Mouse (Mus musculus) c-Kit-negative CD71-positive TER-119-positive erythroid progenitor cells, embryonic 14.5 days (primary cell): Measurements from ENCODE around the gene Sos1.
A peak's percentile ranks its signal among the peaks of the same experiment; 100 is the strongest.

ENCODE experiments used
- DNase-seq: peaks from one replicate; pipeline ENCODE4 v3.0.0-alpha.2; 2013; ENCODE audit warnings: low read depth, low spot score

The Sos1 gene

DNA sequence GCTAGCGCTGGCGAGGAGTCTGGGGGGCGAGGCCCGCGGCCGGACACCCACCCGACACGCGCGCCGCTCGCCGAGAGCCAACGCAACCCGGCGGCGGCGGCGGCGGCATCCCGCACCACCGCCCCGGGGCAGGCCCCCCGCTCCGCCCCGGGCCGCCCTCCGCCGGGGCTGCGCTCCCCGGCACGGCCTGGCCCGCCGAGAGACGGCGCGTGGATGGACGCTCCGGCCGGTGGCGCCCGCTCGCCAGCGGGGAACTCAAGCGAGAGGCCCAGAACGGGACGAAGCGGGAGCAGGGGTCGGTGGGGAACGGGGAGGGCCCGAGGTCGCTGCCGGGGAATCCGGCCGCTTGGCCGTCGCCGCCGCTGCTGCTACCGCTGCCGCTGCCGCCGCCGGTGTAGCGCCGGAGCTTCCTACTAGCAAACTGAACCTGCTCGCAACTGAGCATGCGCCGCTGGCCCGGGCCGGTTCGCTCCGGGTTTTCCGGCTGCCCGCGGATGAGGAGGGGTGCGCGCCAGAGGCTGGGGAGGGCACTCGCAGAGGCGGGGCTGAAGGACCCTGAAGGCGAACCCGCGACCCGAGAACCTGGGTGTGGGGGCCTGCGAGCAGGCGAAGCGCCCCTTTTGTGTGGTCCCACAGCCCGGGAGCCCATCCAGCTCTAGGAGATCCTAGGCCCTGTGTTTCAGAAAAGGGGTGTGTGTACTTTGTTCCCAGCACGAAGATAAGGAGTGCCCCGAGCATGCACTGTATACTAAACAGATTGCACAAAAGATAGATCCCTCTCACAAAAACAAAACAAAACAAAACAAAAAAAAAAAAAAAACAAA lies at the start of gene Sos1:
Gene Sos1 (minus strand): TSS at position 423 of the 824 bp plus-strand sequence.
- DNase-seq: peak; percentile 76

DNA sequence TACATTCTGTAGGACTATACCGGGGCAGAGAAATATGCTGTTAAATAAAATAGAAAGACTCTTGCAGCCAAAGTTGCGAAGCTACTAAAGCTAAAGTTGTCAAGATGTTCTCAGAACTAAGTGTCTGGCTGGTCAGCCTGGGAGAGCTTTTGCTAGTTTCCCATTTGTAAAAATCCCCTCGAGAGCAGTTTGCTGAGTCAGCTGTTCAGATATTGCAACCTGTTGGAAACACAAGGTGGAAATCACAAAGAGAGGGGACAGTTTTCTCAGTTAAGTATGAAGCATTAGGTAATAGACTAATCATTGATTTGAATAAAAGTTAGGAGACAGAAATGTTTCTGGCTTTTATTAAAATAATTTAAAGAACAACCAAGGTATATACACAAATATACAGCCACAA lies 43.0 kb upstream of the Sos1 start:
- no peak for DNase-seq

DNA sequence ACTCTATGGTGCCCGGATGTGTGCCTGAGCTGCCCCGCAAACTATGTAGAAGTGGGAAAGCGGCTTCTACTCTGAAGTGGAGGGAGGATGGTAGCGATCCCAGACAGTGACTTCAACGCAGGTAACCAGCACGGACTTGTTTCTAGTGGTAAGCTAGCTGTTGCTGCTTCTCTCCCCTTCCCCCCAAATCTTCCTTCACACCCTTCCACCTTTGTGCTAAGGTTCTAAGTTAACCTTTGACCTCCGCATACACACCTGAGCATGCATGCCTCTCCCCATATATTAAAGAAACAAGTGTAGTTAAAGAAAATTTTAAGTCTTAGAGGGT lies 41.9 kb upstream of the Sos1 start:
- no peak for DNase-seq

DNA sequence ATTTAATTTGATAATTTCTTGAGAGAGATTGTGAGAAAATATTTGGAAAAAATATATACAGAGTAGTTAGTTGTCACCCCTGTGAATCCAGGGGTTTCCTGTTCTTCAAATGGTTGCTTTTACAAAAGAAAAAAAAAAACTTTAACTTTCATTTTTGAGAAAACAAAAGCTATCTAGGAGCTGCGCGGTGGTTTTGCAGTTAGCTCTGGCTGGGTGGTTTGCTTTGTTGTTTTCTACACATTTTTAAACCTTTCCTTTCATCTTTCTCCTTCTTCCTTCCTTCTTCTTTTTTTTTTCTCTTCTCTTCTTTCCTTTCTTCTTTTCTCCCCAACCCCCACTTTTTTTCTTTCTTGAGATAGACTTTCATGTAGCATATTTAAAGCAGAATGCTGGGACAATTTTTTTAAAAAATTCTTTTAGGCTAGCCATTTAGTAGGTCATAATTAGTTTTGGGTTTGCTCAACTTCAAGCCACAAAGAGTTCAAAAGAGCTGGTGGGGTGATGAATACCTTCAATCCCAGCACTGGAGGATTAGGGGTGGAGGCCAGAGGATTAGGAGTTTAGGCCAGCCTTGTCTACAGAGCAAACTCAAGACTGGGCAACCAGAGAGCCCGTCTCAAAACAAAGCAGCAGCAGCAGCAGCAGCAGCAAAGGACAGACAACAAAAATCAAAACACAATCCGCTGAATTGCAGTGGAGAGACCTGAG lies 41.4 kb upstream of the Sos1 start:
- DNase-seq: no peak

DNA sequence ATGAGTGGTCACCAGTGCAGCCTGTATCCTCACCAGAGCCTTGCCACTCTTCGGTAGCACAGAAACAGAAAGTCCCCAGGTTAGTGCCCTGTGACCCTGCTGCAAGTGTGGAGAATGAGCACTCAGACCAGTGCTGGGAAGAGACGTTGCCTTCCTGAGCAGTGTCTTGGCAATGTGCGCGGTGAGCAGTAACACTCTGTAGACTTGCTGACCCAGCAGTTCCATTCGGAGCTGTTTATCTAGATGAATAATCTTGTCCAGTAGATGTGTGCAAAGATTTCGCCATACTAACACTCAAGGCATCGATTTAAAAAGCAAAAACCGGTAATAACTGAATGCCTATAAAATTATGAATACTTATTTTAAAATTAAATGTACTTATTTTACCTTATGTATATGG lies 40.3 kb upstream of the Sos1 start:
- DNase-seq: no peak

DNA sequence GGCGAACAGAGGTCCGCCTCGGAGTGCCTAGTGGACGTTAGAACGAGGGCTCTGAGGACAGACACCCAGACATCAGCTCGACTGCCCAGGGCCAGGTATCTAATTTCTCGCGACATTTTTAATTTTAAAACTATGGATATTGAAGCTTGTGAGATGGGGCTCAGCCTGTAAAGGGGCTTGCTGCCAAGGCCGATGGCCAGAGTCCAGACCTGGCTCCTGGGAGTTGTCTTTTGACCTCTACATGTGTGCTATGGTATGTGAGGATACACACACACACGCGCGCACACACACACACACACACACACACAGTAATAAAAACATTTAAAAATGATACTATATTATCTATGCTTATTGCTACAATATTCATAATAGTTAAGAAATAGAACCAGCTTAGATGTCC lies 38.6 kb upstream of the Sos1 start:
- no peak for DNase-seq

DNA sequence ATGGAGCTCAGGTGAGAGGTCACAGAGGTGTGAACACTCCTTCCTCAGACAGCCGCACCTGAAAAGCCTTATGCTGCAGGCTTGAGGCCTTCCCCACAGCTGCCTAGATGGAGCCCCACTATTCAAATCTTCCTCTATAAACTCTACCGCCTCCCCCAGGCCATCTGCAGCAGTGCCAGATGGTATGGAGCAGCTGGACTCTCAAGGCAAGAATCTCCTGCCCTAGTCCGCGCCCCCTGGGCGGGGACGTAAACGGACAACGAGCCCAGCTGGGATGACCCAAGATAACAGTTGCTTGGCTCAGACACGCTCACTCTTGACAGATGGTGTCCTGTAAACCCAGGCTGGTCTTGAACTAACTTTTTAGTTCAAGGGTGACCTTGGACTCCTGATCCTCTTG lies 37.0 kb upstream of the Sos1 start:
- DNase-seq: no peak

DNA sequence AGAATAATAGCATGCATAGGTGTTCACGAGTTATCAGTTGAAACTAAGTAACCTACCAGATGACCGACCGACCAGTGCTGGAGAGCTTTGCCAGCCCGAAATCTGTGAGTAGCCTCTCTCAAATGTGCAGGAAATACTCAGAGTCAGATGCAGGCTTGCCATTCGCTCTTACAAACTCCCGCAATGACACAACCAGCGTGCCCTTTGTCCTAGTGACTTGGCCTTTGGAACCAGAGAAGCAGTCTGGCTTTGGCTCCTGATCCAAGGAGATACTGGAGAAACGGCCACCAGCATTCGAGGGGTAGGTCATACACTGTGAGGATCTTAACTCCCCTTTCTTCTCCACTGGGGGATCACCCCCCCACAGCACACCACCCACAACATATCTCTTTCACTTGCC lies 35.7 kb upstream of the Sos1 start:
- DNase-seq: no peak

DNA sequence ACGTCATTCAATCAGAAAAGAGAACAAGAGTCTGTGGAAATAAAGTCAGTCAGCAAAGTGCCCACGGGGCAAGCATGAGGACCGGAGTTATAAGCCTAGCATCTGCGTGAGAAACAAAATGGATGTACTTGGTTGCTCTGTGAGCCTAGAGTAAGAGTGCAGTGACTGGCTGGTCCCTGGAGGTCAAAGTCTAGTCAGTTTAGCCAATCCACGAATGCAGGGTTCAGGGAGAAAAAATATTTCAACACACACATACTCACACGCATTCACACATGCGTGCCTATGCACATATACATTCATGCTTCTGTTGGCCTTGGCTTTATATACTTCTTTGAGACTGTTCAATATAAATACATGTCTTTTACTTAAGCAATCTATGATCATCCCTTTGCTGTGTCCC lies 35.3 kb upstream of the Sos1 start:
- no peak for DNase-seq

DNA sequence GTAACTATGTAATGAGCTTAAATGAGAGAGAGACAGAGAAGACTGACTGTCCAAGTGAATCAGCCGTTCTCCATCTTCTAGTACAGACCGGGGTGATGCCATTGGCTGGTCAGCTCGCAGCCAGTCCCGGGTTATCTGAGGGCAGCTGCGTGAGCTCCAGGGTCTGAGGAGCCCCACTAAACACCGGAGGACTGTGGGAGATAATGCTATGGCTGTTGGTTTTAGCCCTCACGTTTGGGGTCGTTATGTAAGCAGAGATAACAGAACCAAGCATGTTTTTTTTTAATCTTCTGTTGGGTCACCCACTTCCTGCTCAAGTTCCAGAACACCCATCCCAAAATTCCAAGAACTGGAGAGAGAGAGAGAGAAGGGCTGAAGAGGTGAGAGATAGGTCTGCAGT lies 33.5 kb upstream of the Sos1 start:
- DNase-seq: no peak

DNA sequence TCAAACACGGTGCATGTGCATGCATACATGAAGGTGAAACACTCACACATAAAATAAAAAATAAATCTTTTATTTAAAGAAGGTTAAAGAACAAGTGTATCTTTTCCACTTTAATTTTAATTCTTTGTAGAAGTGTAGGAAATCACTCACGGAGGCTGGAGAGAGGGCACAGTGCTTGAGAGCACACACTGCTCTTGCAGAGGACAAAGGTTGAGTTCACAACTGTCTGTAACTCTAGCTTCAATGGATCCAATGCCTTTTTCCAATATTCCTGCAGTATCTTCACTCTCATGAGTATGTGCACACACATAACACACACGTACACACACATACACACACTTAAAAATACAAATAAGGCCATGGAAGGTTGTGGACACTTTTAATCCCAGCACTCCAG lies 30.2 kb upstream of the Sos1 start:
- no peak for DNase-seq

DNA sequence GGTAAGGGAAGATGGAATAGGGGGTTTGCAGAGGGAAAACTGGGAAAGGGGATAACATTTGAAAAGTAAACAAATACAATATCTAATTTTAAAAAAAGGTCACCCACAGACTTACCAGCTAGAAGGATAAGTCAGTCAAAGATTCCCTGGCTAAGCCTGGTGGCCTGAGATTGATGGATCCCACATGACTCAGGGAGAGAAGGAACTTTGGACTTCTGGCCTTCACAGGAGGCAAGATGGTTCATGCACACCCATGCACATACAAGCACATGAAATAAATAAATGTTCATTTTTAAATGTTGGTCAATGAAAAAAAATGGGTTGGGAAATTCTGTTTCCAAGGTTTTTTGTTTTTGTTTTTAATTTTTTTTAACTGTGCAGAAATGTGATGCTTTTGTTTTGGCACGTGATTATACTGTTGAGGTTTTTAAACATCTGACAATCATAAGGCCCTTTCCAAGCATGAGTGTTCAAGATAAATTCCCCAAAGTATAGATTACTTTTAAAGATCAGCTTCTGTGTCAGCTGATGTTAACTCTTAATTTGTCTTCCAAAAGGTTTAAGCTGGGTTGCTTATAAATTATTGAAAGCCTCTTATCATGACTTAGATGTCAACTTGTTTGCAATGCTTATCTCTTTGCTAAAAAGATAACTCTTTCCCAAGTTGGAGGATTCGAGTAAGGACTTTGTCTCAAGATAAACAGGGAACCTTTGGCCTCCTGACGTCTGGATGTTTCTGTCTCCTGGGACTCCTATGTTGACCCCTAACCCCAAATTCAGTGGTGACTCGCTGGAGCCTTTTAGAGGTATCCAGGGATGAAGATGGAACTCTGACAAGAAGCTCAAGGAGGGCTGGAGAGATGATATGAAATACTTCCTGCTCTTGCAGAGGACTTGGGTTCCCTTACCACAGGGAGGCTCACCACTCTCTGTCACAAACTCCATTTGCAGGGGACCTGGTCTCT lies 29.5 kb upstream of the Sos1 start:
- DNase-seq: no peak

DNA sequence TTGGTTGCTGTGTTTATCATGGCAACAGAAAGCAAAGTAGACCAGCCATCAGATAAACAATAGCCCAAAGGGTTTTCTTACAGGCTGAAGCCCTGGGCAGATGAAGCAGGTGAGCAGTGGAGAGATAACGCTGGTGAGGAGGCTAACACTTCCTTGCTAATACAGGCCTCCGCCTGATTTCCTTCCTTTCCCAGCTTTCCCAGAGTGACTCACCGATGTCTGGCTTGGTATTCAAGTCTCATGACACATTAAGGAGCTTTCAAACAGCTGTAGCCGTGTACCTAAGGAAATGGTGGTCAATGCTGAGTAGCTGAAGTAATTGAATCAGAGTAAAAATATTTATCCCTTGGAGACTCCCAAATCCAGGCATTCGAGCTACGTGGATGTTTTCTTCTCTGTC lies 25.5 kb upstream of the Sos1 start:
- no peak for DNase-seq

DNA sequence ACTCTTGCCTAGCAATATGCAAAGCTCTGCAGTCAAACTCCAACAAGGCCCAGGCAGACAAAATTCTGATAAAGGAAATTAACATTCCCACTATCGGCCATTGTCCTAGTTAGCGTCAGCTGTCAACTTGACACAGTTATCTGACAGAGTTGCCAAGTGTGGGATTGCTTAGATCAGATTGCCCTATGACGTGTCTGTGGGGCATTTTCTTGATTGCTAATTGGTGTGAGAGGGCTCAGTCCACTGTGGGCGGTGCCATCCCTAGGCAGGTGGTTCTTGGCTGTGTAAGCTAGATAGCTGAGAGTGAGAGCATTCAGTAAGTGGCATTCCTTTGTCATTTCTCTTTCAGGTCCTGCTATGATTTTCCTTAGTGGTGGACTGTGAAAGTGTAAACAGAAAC lies 25.1 kb upstream of the Sos1 start:
- no peak for DNase-seq

DNA sequence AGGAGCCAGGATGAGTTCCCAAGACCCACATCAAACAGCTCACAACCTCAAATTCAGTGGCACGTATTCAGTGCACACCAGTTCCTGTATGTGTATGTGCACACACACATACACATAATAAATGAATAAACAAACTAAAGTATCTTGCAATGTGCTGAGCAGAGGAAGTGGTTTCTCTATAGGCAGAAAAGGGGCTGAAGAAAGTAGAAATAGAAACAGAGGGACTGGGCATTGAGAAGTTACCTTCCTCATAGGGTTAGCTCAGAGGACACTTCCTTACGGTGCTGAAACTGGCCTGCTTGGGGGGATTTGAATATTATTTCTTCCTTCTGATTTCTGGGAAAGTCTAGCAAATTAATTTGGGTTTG lies 21.5 kb upstream of the Sos1 start:
- DNase-seq: no peak

DNA sequence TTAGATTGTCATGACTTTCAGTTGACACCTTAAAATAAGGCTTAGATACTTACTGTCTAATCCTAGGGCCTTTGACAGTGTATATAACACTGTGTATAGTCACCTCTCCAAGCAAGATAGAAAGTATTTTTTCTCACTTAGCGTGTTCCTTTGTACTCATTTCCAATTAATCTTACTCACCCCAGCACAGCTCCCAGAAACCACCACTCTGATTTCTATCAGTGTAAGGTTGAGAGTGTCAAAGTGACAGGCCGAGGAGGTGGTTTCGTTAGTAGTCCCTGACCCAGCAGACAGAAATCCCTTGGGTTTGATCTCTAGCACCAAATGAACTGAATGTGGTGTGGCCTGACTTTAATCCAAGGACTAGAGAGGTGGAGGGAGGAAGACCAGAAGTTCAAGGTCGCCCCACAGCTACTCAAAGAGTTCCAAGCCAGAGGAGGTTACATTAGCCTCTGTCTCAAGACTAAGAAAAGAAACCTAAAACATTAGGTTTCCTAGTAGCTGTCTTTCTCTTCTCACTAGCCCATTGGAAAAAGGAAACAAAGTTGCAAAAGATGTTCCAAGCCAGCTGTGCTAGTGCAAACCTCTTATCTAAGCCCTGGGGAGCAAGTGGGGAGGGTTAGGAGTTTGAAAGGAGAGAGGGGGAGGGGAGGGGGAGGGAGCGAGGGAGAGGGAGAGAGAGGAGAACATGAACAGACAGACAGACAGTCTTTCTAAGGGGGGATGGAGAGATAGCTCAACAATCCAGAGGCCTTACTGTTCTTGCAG lies 21.0 kb upstream of the Sos1 start:
- DNase-seq: no peak

DNA sequence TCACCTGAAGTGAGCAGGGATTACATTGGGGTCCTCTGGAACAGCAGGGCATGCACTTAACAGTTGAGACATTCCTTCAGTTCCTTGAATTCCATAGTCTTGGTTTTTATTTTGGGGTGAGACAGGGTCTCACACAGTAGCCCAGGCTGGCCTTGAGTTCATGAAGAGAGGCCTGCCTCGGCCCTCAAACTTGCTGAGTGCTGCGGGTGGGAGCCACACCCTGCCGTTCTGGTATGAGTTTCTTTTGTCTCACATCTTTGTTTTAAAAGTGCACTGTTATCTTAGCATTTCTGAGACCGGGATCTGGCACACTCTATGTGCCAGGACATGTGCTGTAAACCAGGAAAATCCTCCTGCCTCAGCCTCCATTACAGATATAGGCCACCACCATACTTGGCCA lies 19.8 kb upstream of the Sos1 start:
- no peak for DNase-seq

DNA sequence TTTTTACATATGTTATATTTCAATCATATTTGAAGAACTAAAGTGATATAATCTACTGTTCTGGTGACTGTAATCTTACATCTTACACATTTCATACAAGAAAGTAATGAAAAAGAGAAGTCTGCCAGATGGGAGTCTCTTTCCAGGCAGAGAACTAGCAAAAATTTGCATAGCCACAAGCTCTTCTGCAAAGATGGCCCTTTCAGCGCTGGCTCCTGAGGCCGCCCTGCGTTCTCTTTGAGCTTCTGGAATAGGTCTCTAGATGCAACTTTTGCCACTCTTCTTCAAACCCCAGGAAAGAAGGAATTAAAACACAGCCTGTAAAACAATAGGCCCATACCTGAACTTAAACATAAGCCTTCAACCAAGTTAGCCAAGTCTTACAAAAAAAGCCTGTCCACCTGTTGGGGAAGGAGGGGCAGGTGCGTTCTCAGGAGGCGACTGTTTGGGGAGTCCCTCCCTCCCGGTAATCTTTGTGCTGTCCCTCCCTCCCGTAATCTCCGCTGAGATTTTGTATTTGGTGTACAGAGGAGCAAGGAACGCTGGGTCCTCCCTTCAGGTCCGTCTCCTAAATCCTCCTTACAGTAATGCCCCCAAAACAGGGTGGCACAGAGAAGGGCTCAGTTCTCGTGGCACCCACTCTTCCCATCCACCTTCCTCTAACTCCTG lies 18.5 kb upstream of the Sos1 start:
- no peak for DNase-seq

DNA sequence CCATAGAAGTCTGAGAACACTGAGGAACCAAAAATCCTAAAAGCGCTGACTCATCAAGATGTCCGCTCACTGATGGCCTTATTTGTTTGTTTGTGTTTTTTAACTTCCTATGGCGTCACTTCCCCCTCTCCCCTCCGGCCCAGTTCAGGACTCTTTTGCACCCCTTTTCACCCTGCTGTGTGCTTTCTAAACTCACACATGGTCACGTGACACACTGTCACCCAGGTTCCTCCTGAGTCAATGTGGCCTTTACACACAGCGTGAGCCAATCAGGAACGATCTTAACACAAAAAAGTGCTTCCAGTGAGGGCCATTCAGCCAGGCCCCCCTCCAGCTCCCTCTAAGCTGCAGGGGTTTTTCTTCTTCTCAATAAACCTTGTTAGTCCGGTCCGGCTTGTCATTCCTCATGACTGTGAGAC lies 16.9 kb upstream of the Sos1 start:
- no peak for DNase-seq

DNA sequence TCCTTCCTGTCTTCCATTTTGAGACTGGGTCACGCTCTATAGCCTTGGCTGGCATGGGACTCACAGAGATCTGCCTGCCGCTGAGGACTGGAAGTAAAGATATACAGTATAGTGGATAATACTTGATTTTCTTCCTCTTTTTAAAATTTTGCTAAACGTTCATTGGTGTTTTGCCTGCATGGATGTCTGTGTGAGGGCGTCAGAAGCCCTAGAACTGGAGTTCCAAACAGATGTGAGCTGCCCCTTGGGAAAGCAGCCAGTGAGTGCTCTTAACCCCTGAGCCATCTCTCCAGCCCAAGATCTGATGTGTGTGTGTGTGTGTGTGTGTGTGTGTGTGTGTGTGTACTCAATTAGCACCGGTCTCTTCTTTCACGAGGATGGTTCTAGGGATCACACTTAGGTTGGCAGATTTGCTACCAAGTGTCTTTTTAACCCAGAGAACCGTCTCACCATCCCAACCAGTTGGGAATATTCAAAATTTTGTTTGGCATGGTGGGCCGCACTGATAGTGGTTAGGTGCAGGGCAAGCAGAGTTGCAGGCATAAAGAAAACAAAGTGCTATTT lies 16.4 kb upstream of the Sos1 start:
- no peak for DNase-seq

DNA sequence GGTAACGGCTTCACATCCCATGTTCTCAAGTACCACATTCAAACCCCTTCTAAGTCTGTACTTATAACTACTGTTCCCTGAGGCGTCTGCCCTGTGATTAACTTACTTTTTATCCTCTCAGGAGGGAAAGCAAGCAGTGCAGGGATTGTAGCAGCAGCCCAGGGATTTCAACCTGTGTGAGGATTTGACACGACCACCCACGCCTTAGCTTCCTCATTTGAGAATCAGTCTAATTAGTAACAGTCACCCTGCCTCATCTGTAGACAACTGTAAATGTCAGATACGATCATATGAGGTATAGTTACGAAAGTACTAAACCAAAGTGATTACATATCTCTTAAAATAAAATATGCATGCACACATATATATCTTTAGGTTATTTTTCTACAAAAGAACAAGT lies 15.9 kb upstream of the Sos1 start:
- DNase-seq: no peak
